Mouse (Mus musculus) granulocyte monocyte progenitor cell, adult 5-6 weeks (primary cell): ENCODE data around the gene Gm11985. TPM values are rescaled to one million over a fixed set of nuclear protein-coding genes. Genes with fewer than 3 reads are reported as not detected.
"Not testable (repeated sequence)": the region's sequence is repeated elsewhere in the genome, so short reads cannot be mapped to it uniquely, and the experiment has no call there.

Experiments
- ATAC-seq: replicated peaks from 2 replicates; pipeline ENCODE4 v1.8.0; 2016; ENCODE audit warnings: mild to moderate bottlenecking, moderate TSS enrichment, inconsistent platforms; ENCODE audit not compliant: poor library complexity, severe bottlenecking
- total RNA-seq, 2 experiments: library from RNA; stranded (forward) in 1 of 2; stranded (reverse) in 1 of 2; fragments of 200-712, 200-1000 nt in 1 of 2; fragments of >200 nt in 1 of 2; fragmentation: Nextera tagmentation in 1 of 2; gene quantifications; 2 replicates each; pipeline ENCODE4 v1.2.3; 2014 to 2017

Gm11985 gene
- not detected in 2 replicates for total RNA-seq (2014; fragmentation: Nextera tagmentation)
- total RNA-seq (2017): not detected in 2 replicates

- ATAC-seq: no peak
Observed at GRCm38 (mm10) chr11:7188469-7188868, at the start of gene Gm11985. Gm11985 (minus strand) TSS chr11:7188569.

DNA sequence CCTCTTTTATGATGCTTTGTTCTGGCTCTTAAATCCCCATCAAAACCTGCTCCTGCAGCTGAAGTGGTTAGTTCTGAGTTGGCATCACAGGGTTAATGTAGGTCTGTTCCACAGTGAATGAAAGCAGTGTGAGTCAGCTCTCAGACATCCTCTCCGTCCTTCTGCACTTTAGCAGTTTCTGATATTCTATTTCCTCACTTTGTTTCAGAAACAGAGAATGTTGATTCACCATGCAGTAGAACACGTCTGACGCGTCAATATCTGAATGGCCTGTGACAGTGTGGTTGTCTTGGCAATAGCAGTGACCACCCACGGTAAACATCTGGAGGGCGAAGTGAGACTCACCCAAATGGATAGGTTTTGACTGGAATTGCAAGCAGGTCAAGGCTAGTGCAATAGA is 49.3 kb upstream of the Gm11985 start:
- no peak for ATAC-seq

GRCm38 (mm10) chr11:7236751-7237150 is 48.4 kb upstream of the Gm11985 start:
- ATAC-seq: no peak

DNA sequence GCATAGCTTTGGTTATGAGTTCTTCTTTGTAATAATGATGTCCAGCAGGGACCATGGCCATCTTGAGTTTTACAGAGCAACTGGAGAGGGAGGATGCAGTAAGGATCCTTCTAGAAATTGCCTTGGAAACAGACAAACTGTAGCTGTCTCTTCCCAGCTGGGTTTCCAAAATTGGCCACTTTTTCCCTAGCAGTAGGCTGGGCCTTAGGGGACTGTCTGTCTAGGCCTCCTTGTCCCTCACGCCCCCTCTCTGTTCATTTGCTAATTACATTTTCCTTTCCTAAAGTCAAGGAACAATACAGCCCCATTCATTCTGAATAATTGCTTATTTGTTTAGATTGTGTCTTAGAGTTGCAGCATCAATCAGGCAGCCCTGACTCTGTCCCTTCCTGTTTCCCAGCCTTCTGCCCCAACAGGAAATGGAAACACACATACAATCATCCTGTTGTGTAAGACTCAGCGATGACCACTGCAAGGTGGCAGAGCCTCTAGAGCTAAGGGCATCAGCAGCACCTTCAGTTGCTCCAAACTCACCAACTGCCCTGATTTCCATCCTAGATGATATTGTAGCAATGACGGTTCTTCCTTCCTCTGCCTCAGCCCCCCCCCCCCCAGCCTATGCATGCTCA is 46.7 kb upstream of the Gm11985 start:
- ATAC-seq: no peak

GRCm38 (mm10) chr11:7234436-7234835 is 46.1 kb upstream of the Gm11985 start:
- ATAC-seq: no peak

- no peak for ATAC-seq
Observed at GRCm38 (mm10) chr11:7233333-7233732, 45.0 kb upstream of the Gm11985 start.

DNA sequence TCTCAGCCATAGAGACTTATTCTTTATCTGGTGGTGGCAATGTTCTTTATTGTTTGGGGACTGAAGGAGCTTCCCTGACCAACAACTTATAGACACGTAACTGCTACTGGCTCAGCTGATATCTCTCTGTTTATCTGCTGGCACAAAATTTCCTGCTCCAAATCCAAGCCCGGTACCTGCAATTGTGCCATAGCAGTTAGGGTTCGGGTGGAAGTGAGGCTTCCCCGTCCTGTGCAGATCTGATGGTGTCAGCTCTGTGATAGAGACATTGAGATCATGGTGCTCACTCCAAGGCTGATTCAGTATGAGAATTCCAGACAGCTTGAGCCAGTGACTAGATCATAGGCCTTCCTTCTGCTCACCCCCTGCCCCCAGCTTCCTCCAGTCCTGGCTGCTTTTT is 43.6 kb upstream of the Gm11985 start:
- ATAC-seq: no peak

GRCm38 (mm10) chr11:7230000-7230399 is 41.6 kb upstream of the Gm11985 start:
- no peak for ATAC-seq

DNA sequence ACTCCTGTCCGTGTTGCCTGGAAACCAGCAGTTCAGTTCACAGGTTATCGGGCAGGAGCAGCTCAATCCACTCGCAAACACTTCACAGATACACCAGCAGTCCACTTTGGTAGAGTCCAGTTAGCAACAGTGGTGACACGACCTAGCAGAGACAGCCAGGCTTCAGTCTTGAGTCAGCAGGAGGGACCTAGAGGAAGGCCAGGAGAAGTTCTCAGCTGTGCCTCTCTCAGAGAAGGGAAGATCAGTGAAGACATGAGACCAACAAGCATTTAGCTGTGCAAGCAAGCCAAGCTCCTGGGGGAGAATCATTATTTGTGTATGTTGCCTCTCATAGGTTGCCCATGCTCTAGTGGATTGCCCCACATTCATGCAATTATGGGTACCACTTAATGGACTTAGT is 39.7 kb upstream of the Gm11985 start:
- no peak for ATAC-seq

GRCm38 (mm10) chr11:7226810-7227550 is 38.6 kb upstream of the Gm11985 start:
- ATAC-seq: no peak

DNA sequence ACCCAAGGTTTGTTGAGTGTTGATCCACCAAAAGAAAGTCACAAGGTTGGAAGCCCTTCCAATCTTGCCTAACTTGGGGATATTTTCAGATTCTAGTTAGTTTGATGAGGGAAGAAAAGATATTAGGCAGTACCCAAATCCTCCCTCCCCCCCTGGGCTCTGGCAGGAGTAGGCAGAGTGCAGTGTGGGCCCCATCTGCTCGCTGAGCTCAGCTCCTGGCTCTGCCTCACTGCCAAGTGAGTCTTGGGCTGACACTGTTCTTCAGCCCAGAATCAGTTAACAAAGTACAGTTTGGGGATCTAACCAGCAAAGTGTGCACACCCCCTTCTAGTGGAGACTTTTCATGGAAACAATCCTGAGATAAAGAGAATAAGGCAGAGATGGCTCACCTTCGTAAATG is 37.8 kb upstream of the Gm11985 start:
- no peak for ATAC-seq

DNA sequence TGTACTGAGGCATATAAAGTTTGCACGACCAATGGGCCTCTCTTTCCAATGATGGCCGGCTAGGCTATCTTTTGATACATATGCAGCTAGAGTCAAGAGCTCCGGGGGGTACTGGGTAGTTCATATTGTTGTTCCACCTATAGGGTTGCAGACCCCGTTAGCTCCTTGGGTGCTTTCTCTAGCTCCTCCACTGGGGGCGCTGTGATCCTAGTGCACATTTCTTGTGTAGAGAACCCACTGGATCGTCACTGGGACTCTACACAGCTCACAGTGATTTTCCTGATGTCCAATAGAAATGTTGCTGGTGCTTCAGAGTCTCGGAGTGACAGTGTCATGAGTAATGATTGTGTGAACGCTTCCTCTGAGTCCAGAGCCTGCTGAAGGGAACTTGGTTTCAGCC is 33.5 kb upstream of the Gm11985 start:
- ATAC-seq: not testable (repeated sequence)

GRCm38 (mm10) chr11:7215703-7216102 is 27.3 kb upstream of the Gm11985 start:
- no peak for ATAC-seq

- ATAC-seq: no peak
Observed at GRCm38 (mm10) chr11:7214761-7215160, 26.4 kb upstream of the Gm11985 start.

DNA sequence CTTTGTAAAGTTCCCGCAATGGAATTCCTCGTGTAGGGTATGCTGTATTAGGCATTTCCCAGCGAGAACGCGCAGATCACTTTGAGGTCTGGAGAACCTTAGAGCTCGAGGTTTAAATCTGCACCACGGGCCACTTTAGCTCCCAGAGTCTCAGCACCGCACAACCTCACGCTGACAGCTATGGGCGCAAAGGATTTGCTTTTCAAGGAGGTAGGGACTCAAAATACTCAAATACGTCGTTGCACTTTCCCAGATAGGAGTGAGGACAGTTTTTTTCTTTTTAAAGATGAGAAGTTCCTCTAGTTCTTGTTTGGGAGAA is 25.9 kb upstream of the Gm11985 start:
- ATAC-seq: no peak

DNA sequence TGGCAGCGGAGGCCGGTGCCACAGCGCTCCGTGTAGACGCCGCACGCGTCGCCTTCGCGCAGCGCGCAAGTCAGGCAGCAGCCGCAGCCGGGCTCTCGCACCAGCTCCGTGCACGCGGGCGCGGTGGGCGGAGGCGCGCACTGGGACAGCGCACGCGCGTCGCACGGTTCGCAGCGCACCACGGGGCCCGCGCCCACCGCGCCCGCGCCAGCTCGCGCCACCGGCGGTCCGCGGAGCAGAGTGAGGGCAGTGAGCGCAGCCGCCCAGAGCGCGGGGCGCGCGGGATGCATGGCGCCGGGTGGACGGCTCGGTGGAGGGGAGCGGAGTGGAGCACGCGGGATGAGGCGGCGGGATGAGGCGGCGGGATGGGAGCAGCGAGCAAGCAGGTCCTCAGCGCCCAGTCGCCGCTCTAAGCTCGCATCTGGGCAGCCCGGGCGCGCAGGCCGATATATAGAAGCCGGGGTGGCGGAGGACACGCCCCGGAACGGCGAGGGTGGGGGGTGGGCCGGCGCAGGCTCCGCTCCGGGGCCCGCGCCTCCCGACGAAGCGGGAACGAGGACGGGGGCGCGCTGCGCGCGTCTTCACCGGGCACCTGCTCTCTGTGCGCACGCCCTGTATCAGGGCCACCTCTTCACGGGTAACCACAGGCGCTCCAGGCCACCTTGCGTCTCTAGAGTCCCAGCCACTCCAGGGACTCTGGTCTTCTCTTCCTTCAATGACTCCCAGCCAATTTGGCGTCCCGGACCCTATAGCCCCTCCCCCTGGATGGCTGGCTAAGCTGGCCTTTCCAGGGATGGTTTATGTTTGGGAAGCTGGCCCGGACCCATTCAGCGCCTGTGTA is 25.4 kb upstream of the Gm11985 start, which contains the start of gene Igfbp3:
Igfbp3 (minus strand) TSS at position 423 of the 841 bp plus-strand sequence.
- peak; percentile 33; the same call in 1 of the 2 replicates for ATAC-seq

DNA sequence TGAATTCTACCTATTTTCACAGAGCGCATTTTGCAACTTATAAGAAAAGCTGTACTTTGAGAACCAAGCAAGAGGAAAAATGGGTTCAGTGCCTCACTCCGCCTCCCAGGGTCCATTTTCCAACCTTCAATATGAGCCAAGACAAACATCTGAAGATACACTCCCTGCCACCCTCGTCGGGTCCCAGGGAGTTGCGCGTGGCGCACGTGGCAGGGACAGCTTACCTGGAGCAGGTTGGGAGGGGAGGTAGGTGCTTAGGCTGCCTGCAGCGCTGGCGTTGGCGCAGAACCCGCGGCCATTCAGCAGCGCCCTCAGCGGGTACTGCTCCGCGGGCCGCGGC is 24.8 kb upstream of the Gm11985 start:
- no peak for ATAC-seq

GRCm38 (mm10) chr11:7212126-7212798 is 23.9 kb upstream of the Gm11985 start:
- ATAC-seq: no peak

GRCm38 (mm10) chr11:7211211-7211610 is 22.8 kb upstream of the Gm11985 start:
- ATAC-seq: no peak

- peak; percentile 74 for ATAC-seq
Observed at GRCm38 (mm10) chr11:7210343-7210742, 22.0 kb upstream of the Gm11985 start.

DNA sequence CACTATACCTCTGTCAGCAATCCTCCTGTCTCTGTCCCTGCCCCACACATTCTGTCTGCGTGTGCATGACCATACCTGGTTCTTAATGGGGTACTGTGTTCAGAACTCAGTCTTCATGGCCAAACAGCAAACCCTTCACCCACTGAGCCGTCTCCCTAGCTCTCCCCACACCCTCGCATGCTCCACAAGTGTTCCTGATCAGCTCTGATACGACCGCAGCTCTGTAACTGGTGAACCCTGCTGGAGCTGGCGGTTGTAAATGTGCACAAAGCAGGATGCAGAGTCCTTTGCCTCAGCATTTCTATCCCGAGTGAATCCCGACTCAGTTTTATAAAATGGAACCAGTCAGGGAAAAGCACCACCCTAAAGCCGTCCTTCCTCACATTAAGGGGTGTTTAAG is 15.5 kb upstream of the Gm11985 start:
- no peak for ATAC-seq
